Mouse (Mus musculus) bone marrow macrophage, adult 2 months (primary cell): ENCODE data around the gene Sox18. TPM values are rescaled to one million over a fixed set of nuclear protein-coding genes. Genes with fewer than 3 reads are reported as not detected.

ENCODE experiments used
- H3K27ac ChIP-seq: 2 replicates; pipeline ENCODE4 v1.5.1; 2012; ENCODE audit warnings: low read depth, low read length; ENCODE audit not compliant: insufficient read depth
- H3K4me1 ChIP-seq: 2 replicates; pipeline ENCODE4 v1.6.1; 2012; ENCODE audit warnings: low read length; ENCODE audit not compliant: control insufficient read depth, insufficient read depth
- H3K4me3 ChIP-seq: 2 replicates; pipeline ENCODE4 v1.5.1; 2012; ENCODE audit warnings: mild to moderate bottlenecking, low read length, moderate library complexity; ENCODE audit not compliant: insufficient read depth
- CTCF ChIP-seq: IDR thresholded peaks from 2 replicates; pipeline ENCODE4 v1.5.1; 2012; ENCODE audit warnings: low read depth, mild to moderate bottlenecking, low read length, moderate library complexity
- POLR2A ChIP-seq: IDR thresholded peaks from 2 replicates; pipeline ENCODE4 v1.6.1; 2012; ENCODE audit warnings: mild to moderate bottlenecking, low read depth, low read length, borderline replicate concordance
- polyA plus RNA-seq: library from polyadenylated mRNA; stranded (reverse); fragments of >200 nt; gene quantifications from 2 replicates; pipeline ENCODE4 v1.2.4, GENCODE M21; 2012; ENCODE audit not compliant: missing spikeins, insufficient read depth, insufficient read length

The Sox18 gene
- not detected in 2 replicates for polyA plus RNA-seq

DNA sequence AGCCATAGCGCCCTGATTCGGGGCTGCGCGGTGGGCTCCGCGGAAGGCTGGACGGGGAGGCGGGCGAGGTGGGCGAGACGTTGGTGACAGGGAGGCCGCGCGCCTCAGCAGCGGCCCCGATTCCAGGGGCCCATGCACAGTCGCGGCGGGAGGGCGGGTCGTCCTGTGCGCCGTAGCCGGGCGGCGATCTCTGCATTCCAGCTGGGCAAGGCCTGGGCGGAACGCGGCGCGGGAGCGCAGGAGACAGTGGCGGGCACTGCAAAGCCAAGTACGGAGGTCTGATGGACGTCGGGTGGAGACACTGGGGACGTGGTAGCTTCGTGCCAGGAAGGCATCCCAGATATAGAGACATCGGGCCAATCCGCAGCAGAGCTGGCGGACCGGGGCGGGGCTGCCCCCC is at the start of gene Sox18:
TSS of gene Sox18 (minus strand) at position 315 of the 400 bp plus-strand sequence.
- Histone ChIP-seq H3K4me1 (peaks cover 8% of the 10 kb centered on the region), H3K27ac (no peak within 1 kb of the TSS), H3K4me3 (no peak within 1 kb of the TSS)
- TF ChIP-seq POLR2A (no peak), CTCF (no peak)

DNA sequence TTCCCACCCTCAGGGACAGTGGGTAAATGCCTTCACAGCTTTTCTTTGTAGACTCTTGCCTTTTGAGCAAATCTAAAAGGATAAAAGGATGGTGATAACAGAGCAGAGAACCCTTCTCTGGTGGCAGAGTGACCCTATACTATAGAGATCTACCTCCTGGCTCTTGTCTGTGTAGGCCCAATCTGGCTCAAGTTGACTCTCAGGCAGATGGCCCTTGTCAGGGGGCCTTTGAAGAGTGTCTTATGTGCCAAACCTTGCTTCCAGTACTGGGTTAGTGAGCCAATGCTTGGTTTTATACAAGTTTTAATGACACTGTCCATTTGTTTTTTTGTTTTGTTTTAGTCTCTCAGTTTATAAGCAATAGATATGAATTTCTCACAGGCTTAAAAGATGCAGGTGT is 49.8 kb upstream of the Sox18 start:
- no peak overlapping the region for H3K4me3 ChIP-seq
- no peak for TF ChIP-seq CTCF
- TF ChIP-seq POLR2A: no peak
- no peak overlapping the region for H3K27ac ChIP-seq
- H3K4me1 ChIP-seq: no peaks in the 10 kb centered on the region

GRCm38 (mm10) chr2:181720061-181720460 is 48.6 kb upstream of the Sox18 start:
- H3K4me3 ChIP-seq: no peak overlapping the region
- no peaks in the 10 kb centered on the region for H3K4me1 ChIP-seq
- TF ChIP-seq POLR2A (no peak), CTCF (no peak)
- H3K27ac ChIP-seq: no peak overlapping the region

DNA sequence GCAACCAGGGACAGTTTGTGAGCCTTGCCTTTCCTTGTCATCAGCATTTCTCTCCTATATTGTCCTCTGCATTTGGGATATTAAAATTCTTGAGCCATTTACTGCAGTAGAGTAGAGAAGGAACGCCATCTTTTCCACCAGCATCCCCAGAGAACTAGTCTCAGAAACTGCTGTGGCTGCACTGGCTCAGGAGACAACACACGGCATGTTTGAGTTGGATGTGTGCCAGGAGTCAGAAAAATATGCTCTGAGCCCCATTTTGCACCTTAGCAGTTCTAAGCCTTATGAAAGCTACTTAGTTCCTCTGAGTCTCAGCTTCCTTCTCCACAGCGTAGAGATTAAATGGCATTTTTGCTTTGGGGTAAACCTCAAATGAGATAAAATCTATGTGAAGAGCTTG is 45.6 kb upstream of the Sox18 start:
- Histone ChIP-seq H3K4me1 (no peaks in the 10 kb centered on the region), H3K4me3 (no peak overlapping the region), H3K27ac (no peak overlapping the region)
- no peak for TF ChIP-seq POLR2A
- TF ChIP-seq CTCF: no peak

- H3K27ac ChIP-seq: no peak overlapping the region
- no peak overlapping the region for H3K4me3 ChIP-seq
- no peaks in the 10 kb centered on the region for H3K4me1 ChIP-seq
- TF ChIP-seq CTCF (no peak), POLR2A (no peak)
Measured at GRCm38 (mm10) chr2:181715382-181715781, 43.9 kb upstream of the Sox18 start.

DNA sequence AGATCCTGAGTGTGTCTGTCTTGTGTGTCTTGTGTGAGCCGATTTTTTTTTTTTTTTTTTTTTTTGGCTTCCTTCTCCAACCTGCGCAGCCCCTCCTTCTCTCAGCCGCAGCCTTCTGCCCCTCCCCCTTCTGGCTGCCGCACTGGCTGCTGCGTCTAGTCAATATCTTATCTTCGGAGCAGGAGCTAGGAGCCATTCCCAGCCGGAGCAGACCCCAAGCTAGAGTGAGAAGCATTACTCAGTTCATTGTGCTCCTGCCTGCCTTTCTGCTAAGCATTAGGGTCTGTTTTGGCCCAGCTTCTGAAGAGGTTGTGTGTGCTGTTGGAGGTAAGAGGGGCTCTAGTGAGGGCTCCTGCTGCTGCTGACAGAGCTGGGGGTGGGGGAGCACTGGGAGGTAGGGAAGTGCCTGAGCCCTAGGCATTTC is 43.5 kb upstream of the Sox18 start, which contains the start of gene Oprl1:
TSS of gene Oprl1 (plus strand) at position 114 of the 424 bp plus-strand sequence.
- H3K27ac ChIP-seq: no peak within 1 kb of the TSS
- no peak for TF ChIP-seq POLR2A
- no peak for TF ChIP-seq CTCF
- no peaks in the 10 kb centered on the region for H3K4me1 ChIP-seq
- H3K4me3 ChIP-seq: no peak within 1 kb of the TSS

DNA sequence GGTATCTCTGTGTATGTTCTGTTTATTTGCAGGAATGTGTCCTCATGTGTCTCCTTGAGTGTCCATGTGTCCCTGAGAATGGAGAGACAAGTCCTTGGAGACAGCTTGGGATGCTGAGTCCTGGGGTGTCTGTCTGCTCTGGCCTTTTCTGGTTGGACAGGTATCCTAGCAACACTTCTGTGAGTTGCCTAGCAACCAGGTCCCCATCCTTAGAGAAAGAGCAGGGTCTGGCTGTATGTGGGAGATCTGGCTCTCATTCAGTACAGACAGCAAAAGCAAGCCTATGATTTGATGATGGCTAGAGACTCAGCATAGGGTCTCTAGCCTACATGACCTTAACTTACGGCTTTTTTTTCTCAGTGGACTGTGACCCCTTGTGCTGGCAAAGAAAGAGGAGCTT is 42.3 kb upstream of the Sox18 start:
- no peaks in the 10 kb centered on the region for H3K4me1 ChIP-seq
- no peak overlapping the region for H3K4me3 ChIP-seq
- no peak overlapping the region for H3K27ac ChIP-seq
- TF ChIP-seq CTCF (no peak), POLR2A (no peak)

DNA sequence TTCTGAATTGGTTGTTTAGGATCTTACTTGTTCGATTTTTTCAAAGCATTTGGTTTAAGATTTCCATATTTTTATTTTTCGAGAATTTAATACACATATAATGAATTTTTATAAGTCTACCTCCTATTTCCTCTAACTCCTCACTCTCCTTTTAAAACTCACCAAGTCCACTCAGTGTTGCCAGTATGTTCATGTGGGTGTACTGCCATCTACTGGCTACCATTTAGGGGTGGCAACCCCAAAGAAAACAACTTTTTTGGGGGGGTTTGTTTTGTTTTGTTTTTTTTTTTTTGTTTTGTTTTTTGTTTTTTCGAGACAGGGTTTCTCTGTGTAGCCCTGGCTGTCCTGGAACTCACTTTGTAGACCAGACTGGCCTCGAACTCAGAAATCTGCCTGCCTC is 35.2 kb upstream of the Sox18 start:
- TF ChIP-seq CTCF: no peak
- no peak for TF ChIP-seq POLR2A
- no peak overlapping the region for H3K27ac ChIP-seq
- H3K4me1 ChIP-seq: no peaks in the 10 kb centered on the region
- H3K4me3 ChIP-seq: no peak overlapping the region

DNA sequence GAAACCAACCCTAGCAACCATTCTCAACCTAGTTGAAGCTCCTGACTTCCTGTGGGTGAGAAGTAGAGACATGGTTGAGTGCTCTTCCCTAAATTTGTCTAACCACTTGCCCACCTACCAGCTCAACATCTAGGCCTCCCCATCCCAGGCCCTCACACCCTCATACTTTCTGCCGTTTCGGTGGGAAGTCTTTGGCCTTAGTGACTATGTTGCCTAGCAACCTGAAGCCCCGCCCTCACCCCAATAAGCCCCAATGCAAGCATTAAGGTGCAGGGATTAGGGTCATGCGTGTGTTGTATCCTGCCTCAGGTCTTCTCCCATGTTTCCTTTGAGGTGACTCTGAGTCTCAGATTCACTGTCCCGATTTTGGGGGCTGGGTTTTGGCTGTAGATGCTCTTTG is 26.8 kb upstream of the Sox18 start, which contains the start of gene Lkaaear1:
TSS of gene Lkaaear1 (minus strand) at position 202 of the 400 bp plus-strand sequence.
- Histone ChIP-seq H3K27ac (no peak within 1 kb of the TSS), H3K4me3 (no peak within 1 kb of the TSS)
- no peak for TF ChIP-seq CTCF
- TF ChIP-seq POLR2A: no peak

GRCm38 (mm10) chr2:181696801-181697420 is 25.5 kb upstream of the Sox18 start:
- TF ChIP-seq POLR2A (no peak), CTCF (no peak)
- H3K4me3 ChIP-seq: no peak overlapping the region
- no peak overlapping the region for H3K27ac ChIP-seq
- peaks cover 9% of the 10 kb centered on the region for H3K4me1 ChIP-seq

More for the DNA sequence above, 26.8 kb upstream of the Sox18 start, which contains the start of gene Lkaaear1:
- peaks cover 4% of the 10 kb centered on the region for H3K4me1 ChIP-seq

DNA sequence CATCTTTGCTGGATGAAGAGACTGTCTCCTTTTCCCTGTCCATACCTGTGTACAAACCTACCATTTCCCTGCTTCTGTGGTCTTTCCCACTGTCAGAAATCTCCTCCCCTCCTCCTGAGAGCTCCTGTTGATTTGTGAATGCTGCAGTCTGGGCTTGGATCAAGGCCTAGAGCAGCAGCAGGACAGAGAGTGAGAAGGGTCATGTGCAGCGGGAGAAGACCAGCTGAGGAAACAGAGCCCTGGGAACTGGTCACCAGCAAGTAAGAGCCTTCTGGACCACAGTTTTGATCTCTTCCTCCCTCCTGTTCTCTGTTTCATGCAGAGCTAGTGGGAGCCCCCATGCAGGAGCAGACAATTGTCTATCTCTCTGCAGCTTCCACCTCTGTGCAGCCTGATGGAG is 24.3 kb upstream of the Sox18 start:
- TF ChIP-seq POLR2A (no peak), CTCF (no peak)
- H3K4me1 ChIP-seq: peaks cover 19% of the 10 kb centered on the region
- H3K27ac ChIP-seq: no peak overlapping the region
- no peak overlapping the region for H3K4me3 ChIP-seq
